Mouse (Mus musculus): ENCODE data around the gene Olfr750.

The Olfr750 gene

DNA sequence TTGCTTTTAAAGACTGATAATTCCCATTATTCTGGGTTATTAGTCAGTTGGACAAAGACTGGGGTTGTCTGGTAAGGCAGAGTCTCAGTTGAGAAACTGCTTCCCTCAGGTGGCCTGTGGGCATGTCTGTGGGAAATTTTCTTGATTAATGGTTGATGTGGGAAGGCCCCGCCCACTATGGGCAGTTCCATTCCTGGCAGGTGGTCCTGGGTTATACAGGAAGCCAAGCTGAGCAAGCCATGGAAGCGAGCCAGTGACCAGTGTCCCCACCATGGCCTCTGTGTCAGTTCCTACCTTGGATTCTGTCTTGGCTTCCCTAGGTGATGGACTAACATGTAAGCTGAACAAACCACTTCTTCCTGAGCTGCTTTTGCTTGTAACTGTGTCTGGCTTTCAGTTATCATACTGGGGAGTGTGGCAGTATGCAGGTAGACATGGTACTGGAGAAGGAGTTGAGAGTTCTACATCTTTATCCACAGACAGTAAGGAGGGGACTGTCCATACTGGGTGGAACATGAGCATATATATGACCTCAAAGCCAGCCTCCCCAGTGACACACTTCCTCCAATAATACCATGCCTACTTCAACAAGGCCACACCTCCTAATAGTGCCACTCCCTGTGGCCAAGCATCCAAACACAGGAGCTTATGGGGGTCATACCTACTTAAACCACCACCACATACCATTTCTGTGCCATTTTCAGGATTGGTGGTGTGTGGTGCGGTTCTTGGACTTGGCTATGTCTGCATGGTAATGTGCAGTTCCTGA, 46.7 kb downstream of the Olfr750 start:
- DNase-seq (ENCODE audit: low read depth in 2 of 2, low spot score in 2 of 2): no peak

DNA sequence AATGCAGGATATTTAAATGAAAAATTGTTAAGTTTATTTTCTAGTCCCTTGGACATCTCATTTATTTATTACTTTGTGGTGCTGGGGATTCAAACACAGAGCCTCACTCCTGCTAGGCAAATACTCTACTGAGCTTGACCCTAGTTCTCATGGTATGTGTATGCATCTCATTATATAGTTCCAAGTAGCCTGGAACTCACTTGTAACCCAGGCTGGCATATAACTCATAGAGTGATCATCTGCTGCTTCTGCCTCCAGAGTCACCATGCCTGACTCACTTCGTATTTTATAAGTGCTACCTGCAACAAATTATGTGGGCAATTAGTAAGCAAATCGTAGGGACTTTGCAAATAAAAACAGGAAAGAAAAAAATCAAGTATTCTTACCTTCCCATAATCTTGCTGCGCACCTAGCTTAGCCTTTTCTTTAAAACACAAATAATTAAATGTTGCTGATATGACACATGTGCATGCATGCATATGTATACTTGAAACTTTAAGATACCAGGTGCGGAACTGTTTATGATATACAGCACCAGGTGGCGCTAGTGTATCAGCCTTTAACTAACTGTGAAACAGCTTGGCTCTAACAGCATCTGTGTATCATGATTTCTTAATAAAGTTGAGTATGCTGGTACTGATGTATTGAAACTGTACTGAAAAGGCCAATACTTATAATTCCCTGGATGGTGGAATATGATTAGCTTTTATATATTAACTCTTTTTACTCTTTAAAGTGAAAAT, 47.7 kb downstream of the Olfr750 start:
- peak; percentile 60 to 71 for DNase-seq (ENCODE audit: low read depth in 2 of 2, low spot score in 2 of 2)

DNA sequence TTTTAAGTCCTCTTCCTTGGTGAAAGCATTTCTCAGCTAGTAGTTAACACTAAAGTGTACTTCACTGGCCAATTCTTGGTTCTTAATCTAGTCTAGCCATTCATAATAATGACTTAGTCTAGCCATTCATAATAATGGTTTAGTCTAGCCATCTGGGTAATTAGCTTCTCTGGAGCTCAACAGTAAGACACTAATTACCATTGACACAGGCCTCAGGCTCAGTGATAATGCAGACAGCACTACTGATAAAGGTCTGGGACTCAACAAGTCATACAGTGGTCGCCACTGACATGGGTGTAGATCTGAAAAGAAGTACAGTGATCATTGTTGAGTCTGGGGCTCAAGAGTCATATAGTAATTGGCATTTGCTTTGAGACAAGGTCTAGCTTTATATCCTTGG, 49.4 kb downstream of the Olfr750 start:
- no peak for DNase-seq (ENCODE audit: low read depth in 2 of 2, low spot score in 2 of 2)

DNA sequence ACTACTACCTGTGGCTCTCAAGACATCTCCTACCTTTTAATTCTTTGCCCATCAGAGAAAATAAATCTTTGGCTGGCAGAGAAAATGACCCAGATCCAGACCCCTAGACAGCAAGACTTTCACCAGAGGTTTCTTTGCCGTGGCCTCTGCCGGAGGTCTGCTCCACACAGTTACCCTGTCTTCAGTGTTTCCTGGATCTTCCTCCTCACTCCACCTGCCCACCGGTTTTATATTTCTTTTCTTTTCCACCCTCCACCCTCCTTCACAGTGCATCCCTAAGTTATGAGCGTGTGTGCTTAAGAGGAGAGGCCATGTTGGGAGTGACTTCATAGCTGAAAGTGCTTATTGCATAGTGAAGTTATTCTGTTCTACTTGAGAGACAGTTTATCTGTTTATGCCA, 50.8 kb downstream of the Olfr750 start:
- no peak for DNase-seq (ENCODE audit: low read depth in 2 of 2, low spot score in 2 of 2)

DNA sequence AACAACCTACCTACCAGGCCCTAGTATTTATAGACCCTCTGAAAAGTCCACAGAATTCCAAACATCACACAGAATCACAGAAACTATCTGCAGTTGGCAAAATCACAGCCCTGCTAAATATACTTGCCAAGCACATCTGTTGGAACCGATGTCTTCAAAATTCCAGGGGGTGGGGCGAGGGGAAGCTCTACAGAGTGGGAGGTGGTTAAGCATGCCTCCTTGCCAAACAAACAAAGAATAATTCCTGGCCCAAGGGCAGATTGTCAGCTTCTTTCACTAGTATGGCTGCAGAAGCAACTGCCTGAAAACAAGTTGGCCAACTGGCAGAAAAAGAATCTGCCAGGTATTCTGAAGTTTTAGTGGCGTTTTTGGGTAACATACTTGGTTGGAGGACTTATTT, 57.0 kb downstream of the Olfr750 start:
- DNase-seq (ENCODE audit: low read depth in 2 of 2, low spot score in 2 of 2): no peak

Measured in CD8-positive naive resting alpha-beta T cell, adult 2 months (primary cell).